Mouse (Mus musculus): ENCODE results near the gene Gpx8.

Gpx8 gene

GRCm38 (mm10) chr13:113046211-113046883 lies at the start of gene Gpx8:
Gene Gpx8, minus strand, starts transcription at chr13:113046410.
- peak; percentile 71 to 75 for DNase-seq

DNA sequence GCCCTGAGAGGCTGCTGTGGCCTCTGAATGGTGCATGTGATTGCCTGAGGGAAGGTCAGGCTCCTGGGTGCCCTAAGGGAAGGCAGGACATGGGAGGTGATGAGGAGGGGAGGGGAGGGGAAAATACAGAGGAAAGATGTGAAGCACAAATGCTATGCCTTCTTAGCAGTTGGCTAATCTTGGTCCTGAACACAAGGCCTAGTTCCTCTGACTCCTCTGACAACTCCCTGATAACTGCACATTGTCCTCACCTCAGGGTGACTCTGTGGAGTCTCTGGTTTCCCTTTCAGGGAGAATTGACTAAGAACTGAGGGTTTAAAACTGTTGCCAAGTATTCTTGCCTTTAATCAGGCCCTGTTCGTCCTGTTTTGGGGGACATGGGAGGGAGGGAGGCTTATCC lies 48.4 kb upstream of the Gpx8 start:
- no peak for DNase-seq

DNA sequence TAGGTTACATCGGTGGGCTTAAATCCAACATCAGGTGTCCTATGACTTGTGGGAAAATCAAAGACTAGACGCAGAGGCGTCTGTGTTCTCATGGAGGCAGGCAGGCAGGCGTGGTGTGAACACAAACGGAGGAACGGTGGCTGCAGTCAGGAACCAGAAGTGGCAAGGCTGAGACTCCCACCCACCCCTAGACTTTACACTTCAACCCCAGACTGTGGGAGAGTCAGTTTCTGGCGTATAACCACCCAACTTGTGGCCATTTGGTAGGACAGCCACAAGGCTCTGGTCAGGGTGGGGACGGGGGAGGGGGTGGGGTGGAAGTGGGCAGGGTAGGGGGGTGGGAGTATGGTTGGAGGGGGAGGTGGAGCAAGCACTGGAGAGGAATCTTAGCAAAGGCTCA lies 44.3 kb upstream of the Gpx8 start:
- DNase-seq = no peak

DNA sequence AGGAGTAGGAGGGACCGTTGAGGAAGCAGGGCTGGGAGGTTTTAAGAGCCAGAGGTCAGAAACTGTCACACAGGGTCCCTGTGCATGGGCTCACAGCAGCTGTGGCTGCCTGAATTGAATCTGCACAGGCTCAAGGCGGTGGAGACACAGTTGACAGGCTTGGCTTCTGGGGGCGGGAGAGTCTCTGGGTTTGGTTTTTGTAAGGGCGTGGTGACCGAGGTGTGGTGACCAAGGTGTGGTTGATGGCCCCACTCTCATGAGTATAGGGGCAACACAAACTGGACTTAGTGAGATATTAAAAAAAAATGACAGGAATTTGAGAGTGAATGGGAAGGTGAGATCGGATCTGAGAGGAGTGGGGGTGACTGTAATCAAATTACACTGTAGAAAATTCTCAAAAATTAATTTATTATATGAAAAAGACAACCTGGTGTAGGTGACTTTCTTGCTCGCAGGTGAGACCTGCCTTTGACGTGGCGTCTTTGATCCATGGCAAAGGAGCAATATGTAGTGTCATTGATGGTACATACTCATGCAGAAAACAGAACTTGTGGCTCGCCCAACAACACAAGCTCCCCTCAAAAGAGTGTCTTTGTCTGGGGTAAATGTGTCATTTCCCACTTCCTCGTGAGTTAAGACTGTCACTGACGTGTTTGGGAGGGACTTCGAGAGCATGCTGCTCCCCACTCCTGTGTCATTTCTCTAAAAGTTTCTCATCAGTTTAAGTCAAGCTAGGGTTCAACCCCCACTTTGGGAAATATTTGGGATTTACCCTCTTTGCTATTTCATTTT lies 41.2 kb upstream of the Gpx8 start:
- no peak for DNase-seq

DNA sequence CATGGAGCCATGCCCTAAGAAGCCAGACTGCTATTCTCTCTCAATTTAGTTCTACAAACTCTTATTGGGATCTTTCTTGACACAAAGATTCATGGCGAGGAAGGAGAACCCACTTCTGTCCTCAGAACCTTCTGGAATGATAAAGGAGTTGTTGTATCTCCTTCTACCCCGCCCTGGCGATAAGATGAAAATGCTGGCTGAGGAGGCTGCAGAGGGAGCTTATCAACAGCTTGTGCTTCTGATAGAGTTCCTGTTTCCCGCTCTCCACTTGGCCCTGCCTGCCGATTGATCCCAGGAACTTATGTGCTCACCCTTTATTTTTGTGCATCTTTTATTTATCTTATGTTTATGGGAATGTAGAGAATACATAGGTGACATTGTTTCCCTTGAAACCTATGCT lies 38.5 kb upstream of the Gpx8 start:
- no peak for DNase-seq

GRCm38 (mm10) chr13:113082101-113082500 lies 35.9 kb upstream of the Gpx8 start:
- no peak for DNase-seq

DNA sequence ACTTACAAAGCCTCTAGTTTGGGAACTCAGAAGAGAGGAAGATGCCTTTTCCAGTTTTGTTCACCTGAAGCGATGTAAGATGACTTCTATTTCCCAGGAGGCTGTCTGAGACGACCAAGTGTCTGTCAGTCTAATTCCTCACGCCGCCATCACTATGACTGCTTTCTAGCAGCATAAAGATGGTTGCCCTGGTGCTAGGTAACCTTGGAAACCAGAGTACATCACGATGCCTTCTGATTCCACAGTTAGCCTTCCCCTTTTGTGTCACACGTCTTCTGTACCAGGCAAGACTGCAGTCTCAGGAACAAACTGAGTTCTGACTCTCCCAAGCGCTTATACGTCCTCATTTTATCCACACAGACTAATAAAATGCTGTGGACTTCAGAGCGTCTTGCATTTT lies 32.8 kb upstream of the Gpx8 start:
- DNase-seq = no peak

DNA sequence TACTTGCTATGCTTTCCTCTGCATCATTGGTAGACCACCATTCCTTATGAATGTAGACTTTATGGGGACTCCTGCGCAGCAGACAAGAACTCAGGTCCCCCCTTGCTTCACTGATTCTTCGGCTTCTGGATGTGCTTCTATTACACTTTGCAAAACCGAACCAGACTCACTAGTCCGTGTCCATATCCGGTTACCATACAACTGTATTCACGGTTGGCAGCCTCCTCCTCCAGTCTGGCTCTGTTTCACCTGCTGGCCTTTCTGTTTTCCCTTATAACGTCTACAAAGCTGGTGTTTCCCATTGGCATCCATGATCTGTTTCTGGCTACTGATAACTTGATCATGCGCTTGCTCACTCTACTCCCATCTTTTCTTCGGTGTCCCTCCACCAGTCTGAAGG lies 18.3 kb upstream of the Gpx8 start:
- DNase-seq = no peak

DNA sequence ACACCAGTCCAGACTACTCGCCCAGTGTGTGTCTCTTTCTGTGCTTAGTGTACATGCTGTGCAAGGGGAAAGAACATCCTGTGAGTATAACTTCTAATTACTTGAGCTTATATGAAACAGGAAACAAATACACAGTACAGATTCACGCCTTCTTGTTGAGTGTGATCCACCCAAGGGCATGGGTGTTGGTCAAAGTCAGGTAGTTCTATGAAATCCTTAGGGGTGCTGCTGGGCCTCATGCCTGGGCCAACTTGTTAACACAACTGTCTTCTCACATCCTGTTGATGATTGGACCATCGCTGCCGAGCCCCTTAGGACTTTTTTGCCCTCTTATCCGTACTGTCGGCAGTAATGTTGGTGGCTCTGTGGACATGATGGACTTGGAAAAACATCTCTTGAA lies 15.5 kb upstream of the Gpx8 start:
- DNase-seq = no peak

DNA sequence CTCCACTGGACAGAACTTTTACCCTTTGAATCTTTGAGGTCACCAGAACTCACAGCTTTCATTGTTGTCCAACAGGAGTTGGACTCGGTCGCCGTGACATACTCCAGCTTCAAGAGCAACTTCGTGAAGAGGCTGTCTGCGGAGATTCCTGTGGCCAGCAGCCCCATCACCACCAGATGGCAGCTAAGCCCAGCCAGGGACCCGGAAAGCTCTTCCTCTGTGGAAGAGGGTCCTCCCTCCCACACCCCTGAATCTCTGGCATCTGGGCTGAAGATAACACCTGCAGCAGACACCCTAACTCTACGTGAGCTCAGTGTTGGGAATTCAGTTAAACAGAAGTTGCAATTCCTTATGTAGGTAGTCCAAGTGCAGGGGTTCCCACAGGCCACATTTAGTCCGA lies 9.6 kb upstream of the Gpx8 start:
- peak; percentile 23 to 35 for DNase-seq

GRCm38 (mm10) chr13:113054230-113054629 lies 8.0 kb upstream of the Gpx8 start:
- no peak for DNase-seq

- no peak for DNase-seq
These were observed 1.4 kb upstream of the Gpx8 start for GRCm38 (mm10) chr13:113047647-113048046.

DNA sequence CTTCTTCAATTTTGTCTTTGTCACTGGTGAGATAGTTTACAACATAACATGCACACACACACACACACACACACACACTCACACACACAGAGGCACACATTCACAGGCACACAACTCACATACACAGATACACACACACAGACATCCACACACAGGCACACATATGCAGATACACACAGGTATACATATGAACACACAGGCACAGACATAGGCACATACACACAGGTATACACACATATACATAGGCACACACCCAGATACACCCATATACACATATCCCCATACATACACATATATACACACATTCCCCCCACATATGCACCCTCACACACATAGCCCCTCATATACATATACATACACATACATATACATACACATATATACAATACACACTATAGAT lies 808 bp upstream of the Gpx8 start:
- no peak for DNase-seq

DNA sequence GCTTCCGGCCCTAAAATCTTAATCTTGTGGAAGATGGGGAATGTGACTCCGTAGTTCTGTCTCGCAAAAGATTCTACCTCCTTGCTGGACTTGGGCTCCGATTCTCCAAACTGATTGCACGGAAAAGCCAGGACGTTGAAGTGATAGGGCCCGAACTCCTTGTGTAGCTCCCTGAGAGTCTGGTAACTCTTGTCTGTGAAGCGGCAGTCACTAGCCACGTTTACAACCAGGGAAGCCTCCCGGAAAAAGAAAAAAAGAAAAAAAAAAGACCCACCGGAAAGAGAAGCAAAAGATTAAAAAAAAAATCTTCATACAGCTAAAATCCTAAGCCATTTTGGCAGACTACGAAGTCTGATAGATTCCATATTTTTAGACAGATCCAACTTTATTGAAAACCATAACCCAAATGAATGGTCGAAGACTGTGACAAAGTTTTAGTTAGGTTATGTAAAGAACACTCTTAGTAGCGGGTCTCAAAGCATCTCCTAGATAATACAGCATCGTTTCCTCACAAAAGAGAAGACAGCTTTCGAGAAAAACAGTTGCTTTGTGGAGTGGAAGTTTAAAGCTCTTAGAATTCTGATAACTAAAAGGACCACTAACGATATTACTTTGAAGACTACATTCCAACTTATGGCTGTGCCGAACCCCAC lies 626 bp downstream of the Gpx8 start:
- DNase-seq = no peak

GRCm38 (mm10) chr13:113044876-113045275 lies 1.3 kb downstream of the Gpx8 start:
- no peak for DNase-seq

DNA sequence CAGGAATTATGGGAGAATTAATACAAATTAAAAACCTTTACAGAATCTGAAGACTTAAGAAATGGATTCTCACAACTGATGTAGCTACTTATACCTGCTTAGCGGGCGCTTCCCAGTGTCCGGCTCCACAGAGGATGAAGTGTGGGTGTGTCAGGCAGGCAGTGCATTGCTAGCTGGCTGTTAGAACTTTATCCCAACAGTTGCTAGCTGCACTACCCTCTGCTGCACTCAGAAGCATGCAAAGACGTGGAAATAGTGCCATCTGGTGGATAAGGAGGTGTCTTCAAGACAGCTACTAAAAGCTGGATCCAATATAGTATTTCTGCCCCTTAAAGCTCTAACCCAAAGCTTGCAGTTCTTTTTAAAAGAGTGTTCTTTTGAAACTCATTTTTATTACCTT lies 10.4 kb downstream of the Gpx8 start:
- DNase-seq = peak; percentile 45 to 82

GRCm38 (mm10) chr13:113034950-113035421 lies 11.2 kb downstream of the Gpx8 start, which contains the start of gene Cdc20b:
Gene Cdc20b, plus strand, starts transcription at chr13:113035111.
- DNase-seq = peak; percentile 63 to 67

GRCm38 (mm10) chr13:113034271-113034886 lies 11.8 kb downstream of the Gpx8 start:
- DNase-seq = no peak

DNA sequence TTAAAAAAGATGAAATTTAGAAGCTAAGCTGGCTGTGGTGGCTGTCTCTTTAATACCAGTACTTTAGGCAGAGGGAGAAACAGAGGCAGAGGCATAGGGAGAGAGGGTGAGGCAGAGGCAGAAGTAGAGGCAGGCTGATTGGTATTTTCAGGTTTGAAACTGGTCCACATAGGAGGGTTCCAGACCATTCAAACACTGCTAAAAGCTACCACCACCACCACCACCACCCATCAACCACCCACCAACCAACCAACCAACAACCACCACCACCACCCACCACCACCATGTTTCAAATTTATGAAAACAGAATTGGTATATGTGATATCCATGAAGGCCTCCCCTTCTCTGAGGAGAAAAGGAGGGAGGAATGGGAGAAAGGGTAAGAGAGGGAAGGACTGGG lies 13.4 kb downstream of the Gpx8 start:
- DNase-seq = no peak

DNA sequence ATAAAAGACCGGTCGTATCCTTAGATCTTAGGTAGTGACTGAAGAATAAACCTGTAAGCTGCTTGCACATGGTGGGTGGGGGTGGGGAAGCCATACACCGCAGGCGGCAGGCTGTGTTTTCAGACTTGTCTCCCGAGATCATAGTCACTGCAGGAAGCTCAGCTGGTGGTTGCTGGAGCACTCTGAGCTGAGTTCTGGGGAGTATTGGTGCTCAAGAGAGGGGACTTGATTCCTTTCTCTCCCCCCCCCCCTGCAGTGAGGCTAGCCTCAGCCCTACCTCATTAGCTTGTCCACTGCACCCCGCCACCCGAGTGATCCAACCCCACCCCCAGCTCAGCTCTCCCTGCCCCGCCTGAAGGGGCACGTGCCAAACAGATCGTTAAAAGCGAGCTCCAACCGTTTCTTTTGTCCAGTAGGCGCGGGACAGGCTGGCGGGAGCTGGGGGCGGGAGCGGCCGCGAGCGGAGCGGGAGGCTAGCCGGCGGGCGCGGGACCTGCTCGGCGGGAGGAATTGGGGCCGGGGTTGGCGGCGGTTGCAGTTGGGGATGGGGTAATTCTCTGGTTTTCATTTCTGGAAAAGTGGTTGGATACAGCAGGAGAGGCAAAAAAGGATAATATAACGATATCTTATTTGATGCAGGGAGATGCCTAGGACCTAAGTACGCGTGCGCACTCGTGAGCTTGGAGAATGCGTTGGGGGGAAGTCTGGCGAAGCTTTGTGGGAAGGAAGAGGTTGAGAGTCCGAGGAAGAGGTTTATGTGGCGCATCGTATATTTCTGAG lies 14.2 kb downstream of the Gpx8 start:
- peak; percentile 25 to 39 for DNase-seq

- no peak for DNase-seq
These were observed 14.9 kb downstream of the Gpx8 start for GRCm38 (mm10) chr13:113031351-113031750.

Data from lung, postnatal 4 days (tissue).